Mouse (Mus musculus) embryonic facial prominence, embryonic 11.5 days (tissue): ENCODE data around the gene Sema5a. TPM values are rescaled to one million over a fixed set of nuclear protein-coding genes. Genes with fewer than 3 reads are reported as not detected.

Experiments used
- ATAC-seq: fragments of 200-750 bp; cut with Nextera tagmentation; replicated peaks from 2 replicates; pipeline ENCODE4 v1.8.0; 2017; ENCODE audit warnings: low read depth; ENCODE audit not compliant: insufficient number of reproducible peaks, low FRiP score, low TSS enrichment
- DNase-seq: peaks from one replicate; pipeline ENCODE4 v3.0.0-alpha.2; 2015; ENCODE audit warnings: low spot score
- H3K27ac ChIP-seq: fragments of 300-500 bp; sonication (generic); replicated peaks from 2 replicates; pipeline ENCODE4 v1.5.1; 2014; ENCODE audit warnings: mild to moderate bottlenecking, low read depth, low read length, control low read depth
- H3K27me3 ChIP-seq: fragments of 300-500 bp; sonication (generic); 2 replicates; pipeline ENCODE4 v1.6.1; 2014; ENCODE audit warnings: mild to moderate bottlenecking, low read length, moderate library complexity, mixed read lengths; ENCODE audit not compliant: control insufficient read depth, insufficient read depth
- H3K36me3 ChIP-seq: fragments of 300-500 bp; sonication (generic); replicated peaks from 2 replicates; pipeline ENCODE4 v1.6.1; 2014; ENCODE audit warnings: low read depth, mild to moderate bottlenecking, low read length, moderate library complexity, mixed read lengths; ENCODE audit not compliant: control insufficient read depth, insufficient read depth
- H3K4me1 ChIP-seq: fragments of 300-500 bp; sonication (generic); 2 replicates; pipeline ENCODE4 v1.6.1; 2014; ENCODE audit warnings: low read length, mixed read lengths; ENCODE audit not compliant: control insufficient read depth, insufficient read depth
- H3K4me2 ChIP-seq: fragments of 300-500 bp; sonication (generic); 2 replicates; pipeline ENCODE4 v1.6.1; 2014; ENCODE audit warnings: low read depth, mild to moderate bottlenecking, control low read depth, low read length, moderate library complexity
- H3K4me3 ChIP-seq: fragments of 300-500 bp; sonication (generic); 2 replicates; pipeline ENCODE4 v1.5.1; 2014; ENCODE audit warnings: low read depth, low read length, control low read depth
- H3K9ac ChIP-seq: fragments of 300-500 bp; sonication (generic); replicated peaks from 2 replicates; pipeline ENCODE4 v1.6.1; 2014; ENCODE audit warnings: mild to moderate bottlenecking, control low read depth, low read length
- H3K9me3 ChIP-seq: fragments of 300-500 bp; sonication (generic); replicated peaks from 2 replicates; pipeline ENCODE4 v1.6.1; 2016; ENCODE audit warnings: mild to moderate bottlenecking, low read length, inconsistent platforms, mixed read lengths; ENCODE audit not compliant: control insufficient read depth
- WGBS: fragments of 180-500 bp; shearing (Covaris S2); extraction: QIAGEN DNeasy Blood & Tissue Kit; methylation state at CpG from one replicate; pipeline ENCODE4 v1.1.7; 2014; 5-methylcytosine and 5-hydroxymethylcytosine counted together
- polyA plus RNA-seq: library from polyadenylated mRNA; unstranded; fragments of >200 nt; fragmentation: Nextera tagmentation; extraction: Ambion mirVana; gene quantifications from 2 replicates; pipeline ENCODE4 v1.2.1, GENCODE M21; 2014

Sema5a gene
- polyA plus RNA-seq, 1 experiment from 2014 or later, result 20.2 TPM

DNA sequence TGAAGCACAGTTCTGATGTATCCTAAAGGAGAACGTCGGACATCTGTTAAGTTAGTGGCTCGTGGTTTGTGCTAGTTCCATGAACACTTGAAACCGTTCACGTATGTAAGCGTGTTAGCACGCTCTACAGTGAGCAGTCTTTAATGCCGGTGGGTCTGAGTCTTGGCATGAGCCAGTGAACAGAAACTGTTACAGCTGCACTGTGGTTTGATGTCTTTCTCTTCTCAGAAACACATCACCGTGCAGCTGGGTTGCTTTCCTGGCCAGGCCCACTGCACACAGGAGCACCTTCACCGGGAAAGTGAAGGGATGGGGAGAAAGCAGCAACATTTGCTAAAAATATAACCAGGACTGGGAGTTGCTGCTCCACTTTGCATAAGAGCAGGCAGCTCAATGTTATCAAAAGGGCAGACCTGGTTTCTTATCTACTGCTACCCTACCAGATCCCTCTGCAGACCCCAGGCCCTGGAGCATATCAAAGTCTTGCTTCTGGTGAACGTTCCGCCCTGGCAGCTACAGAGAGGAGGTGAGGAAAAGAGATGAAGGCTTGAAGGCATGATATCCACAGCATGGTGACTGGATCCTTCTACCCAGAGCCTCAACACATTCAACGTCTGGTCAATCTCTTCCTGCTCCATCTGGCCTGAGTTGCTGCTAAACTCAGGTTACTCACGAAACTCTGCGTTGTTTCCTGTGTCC is 21.7 kb downstream of the Sema5a start:
- no peak overlapping the region for H3K9ac ChIP-seq
- WGBS, result 83% methylated on average over 15 of the region's 15 CpGs
- no peaks in the 10 kb centered on the region for H3K36me3 ChIP-seq
- H3K4me2 ChIP-seq, result no peak overlapping the region
- H3K27me3 ChIP-seq, result no peaks in the 10 kb centered on the region
- H3K4me1 ChIP-seq, result no peaks in the 10 kb centered on the region
- H3K27ac ChIP-seq, result no peak overlapping the region
- H3K4me3 ChIP-seq, result no peak overlapping the region
- H3K9me3 ChIP-seq, result no peaks in the 10 kb centered on the region
- ATAC-seq, result no peak
- DNase-seq, result no peak

DNA sequence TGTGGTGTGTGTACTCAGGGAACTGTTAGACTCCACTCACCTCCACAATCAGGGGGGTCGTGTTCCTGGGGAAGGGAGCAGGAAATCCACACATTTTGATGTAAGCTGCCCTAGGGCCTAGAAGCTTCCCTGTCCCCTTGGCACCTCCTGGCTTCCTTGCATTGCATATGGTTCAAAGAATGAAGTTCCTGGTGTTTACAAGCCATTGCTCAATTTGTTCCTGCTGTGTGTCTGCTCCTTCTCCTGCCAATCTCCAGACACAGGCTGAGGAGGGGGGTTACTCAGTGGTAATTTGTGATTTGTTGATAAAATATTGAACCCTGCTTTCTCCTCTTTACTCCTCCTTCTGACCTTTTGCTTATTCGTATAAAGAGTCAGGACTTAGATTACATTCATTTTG is 25.5 kb downstream of the Sema5a start:
- no peak overlapping the region for H3K9ac ChIP-seq
- H3K4me1 ChIP-seq, result no peaks in the 10 kb centered on the region
- no peak overlapping the region for H3K4me3 ChIP-seq
- H3K27me3 ChIP-seq, result no peaks in the 10 kb centered on the region
- no peaks in the 10 kb centered on the region for H3K9me3 ChIP-seq
- DNase-seq, result no peak
- H3K27ac ChIP-seq, result no peak overlapping the region
- H3K36me3 ChIP-seq, result no peaks in the 10 kb centered on the region
- no peak for ATAC-seq
- 39% methylated on average over 2 of the region's 2 CpGs for WGBS
- no peak overlapping the region for H3K4me2 ChIP-seq

DNA sequence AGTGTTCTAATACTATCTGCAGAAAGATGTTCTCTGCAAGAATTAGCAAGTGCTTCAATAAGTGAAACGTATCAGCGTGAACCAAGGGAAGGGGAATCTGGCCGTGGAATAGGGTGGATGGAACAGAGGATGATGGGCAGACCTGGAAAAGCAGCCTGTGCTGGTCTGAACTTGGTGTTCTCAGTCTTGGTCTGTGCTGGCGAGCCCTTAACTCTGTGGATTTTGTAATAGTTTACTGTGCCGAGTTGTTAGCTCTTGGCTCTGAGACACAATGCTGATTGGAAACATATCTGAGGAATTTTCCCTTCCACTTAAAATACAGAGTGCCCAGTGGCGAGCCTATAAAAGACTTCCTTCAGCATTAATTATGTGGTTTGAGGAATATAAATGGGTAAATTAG is 29.3 kb downstream of the Sema5a start:
- Histone ChIP-seq H3K4me1 (no peaks in the 10 kb centered on the region), H3K36me3 (no peaks in the 10 kb centered on the region), H3K4me3 (no peak overlapping the region), H3K27ac (no peak overlapping the region), H3K4me2 (no peak overlapping the region), H3K9me3 (no peaks in the 10 kb centered on the region), H3K9ac (no peak overlapping the region), H3K27me3 (no peaks in the 10 kb centered on the region)
- ATAC-seq, result no peak
- WGBS, result 82% methylated on average over 6 of the region's 6 CpGs
- DNase-seq, result no peak

DNA sequence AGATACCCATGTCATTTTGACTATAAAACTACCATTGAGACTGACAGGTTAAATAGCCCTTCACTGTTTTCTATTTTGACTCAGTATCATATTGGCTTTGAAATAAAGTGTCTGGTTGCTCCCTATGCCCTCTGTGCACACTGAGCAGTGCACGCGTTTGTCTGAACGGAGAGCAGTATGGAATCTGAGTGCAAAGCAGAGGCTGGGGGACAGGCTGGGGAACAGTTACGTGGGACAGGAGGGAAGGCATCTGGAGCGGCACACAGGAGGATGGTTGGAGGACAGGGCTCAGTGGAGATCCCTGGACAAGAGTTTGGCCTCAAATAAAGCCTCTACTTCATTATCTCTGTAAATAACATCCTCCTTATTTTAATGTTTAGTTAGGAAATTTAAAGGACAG is 30.4 kb downstream of the Sema5a start:
- H3K4me3 ChIP-seq, result no peak overlapping the region
- no peak overlapping the region for H3K9ac ChIP-seq
- no peak overlapping the region for H3K27ac ChIP-seq
- no peak overlapping the region for H3K4me2 ChIP-seq
- DNase-seq (no peak), ATAC-seq (no peak)
- no peaks in the 10 kb centered on the region for H3K9me3 ChIP-seq
- 73% methylated on average over 5 of the region's 5 CpGs for WGBS
- H3K4me1 ChIP-seq, result no peaks in the 10 kb centered on the region
- H3K27me3 ChIP-seq, result no peaks in the 10 kb centered on the region
- no peaks in the 10 kb centered on the region for H3K36me3 ChIP-seq

DNA sequence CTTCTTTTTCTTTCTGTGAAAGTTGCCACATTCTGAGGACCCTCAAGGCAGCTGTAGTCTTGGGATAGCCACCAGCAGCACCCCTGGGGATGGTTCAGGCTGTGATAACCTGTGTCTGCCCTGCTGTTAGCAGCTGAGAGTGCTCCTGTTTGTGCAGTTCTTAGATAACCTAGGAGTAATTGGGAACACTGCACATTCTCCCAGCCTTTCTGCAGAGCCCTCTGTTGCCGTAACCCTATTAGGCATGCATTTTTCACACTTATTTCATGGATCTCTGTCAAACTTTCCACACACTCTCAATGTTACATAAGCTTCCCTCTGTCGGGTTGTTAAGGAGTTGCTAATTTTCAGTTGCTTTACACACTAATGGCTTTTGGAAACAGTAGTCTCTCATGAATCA is 34.0 kb downstream of the Sema5a start:
- DNase-seq (no peak), ATAC-seq (no peak)
- Histone ChIP-seq H3K27ac (no peak overlapping the region), H3K9me3 (no peaks in the 10 kb centered on the region), H3K36me3 (no peaks in the 10 kb centered on the region), H3K4me3 (no peak overlapping the region), H3K27me3 (no peaks in the 10 kb centered on the region), H3K4me2 (no peak overlapping the region), H3K9ac (0 out of 2 replicates have a peak overlapping the region, but pooled peaks have one; percentile 6), H3K4me1 (no peaks in the 10 kb centered on the region)
- WGBS, result 52% methylated on average over 2 of the region's 2 CpGs

DNA sequence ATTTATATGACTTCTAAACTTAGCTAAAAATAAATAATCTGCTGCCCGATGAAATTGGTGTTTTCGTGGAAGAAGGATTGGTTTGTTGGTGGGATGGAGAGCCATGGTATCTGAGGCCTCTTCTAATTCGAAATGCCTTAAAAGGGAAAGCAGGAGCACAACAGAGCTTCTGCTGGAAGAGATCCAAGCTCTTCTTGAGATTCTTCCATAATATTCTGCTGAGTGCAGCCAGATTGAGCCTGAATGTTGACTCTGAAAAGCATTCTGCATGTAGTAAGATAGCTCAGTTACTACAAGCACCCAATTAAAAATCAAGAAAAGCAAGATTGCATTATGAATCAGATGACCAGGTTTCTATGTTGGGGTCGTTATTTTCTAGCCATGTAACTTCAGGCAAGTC is 36.8 kb downstream of the Sema5a start:
- H3K36me3 ChIP-seq, result no peaks in the 10 kb centered on the region
- H3K4me2 ChIP-seq, result no peak overlapping the region
- H3K4me1 ChIP-seq, result no peaks in the 10 kb centered on the region
- H3K27ac ChIP-seq, result no peak overlapping the region
- no peak overlapping the region for H3K9ac ChIP-seq
- DNase-seq, result no peak
- WGBS, result 84% methylated on average over 4 of the region's 4 CpGs
- no peak for ATAC-seq
- no peak overlapping the region for H3K4me3 ChIP-seq
- no peaks in the 10 kb centered on the region for H3K9me3 ChIP-seq
- no peaks in the 10 kb centered on the region for H3K27me3 ChIP-seq

DNA sequence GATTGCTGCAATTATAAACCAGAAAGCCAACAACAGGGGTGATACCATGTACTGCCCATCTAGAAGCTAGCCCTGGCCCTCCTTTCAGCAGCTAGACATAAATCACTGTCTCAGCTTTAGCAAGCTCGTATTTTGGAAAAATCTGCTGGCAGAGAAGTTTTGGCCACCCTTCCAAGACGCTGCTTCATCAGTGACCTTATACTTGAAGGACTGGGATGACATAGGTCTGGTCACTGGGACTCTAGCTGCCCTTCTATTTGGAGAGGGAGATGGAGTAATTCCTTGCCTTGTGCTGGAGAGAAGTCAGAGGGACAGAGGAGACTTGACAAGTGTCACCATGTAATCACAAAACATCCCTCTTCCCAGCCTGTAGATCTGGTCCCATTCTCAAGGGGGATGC is 40.1 kb downstream of the Sema5a start:
- 86% methylated on average over 2 of the region's 2 CpGs for WGBS
- ATAC-seq (no peak), DNase-seq (no peak)
- Histone ChIP-seq H3K4me2 (no peak overlapping the region), H3K27ac (no peak overlapping the region), H3K4me3 (no peak overlapping the region), H3K27me3 (no peaks in the 10 kb centered on the region), H3K9me3 (no peaks in the 10 kb centered on the region), H3K36me3 (no peaks in the 10 kb centered on the region), H3K4me1 (0 out of 2 replicates have a peak, but pooled peaks cover 2% of the 10 kb centered on the region), H3K9ac (no peak overlapping the region)

DNA sequence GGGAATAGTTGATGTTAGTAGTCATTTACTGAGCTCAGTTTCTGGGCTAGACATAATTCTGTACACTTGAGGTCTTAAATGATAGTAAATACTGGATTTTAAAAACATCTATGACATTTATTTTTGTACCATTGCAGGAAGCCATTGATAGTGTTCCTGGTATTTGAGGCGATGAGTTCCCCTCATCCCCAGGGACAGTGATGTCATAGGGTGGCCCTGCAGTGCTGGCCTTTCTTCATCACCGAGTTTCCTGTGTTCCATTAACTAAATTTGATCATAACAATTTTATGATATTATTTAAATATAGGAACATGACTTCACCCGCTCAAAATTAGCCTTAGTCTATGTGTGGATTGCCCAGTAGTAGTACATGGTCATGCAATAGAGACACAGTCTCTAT is 41.7 kb downstream of the Sema5a start:
- Histone ChIP-seq H3K36me3 (no peaks in the 10 kb centered on the region), H3K4me2 (no peak overlapping the region), H3K4me1 (0 out of 2 replicates have a peak, but pooled peaks cover 2% of the 10 kb centered on the region), H3K4me3 (no peak overlapping the region), H3K27me3 (no peaks in the 10 kb centered on the region), H3K27ac (no peak overlapping the region), H3K9me3 (no peaks in the 10 kb centered on the region), H3K9ac (no peak overlapping the region)
- 84% methylated on average over 3 of the region's 3 CpGs for WGBS
- ATAC-seq, result no peak
- DNase-seq, result no peak
